Mouse (Mus musculus) CD8-positive naive resting alpha-beta T cell, adult 57 days (primary cell): Measurements from ENCODE around the gene Sphkap. TPM values are rescaled to one million over a fixed set of nuclear protein-coding genes. Genes with fewer than 3 reads are reported as not detected.

Experiments
- total RNA-seq: library from RNA; stranded (reverse); gene quantifications from one replicate; pipeline ENCODE4 v1.2.4, GENCODE M21; 2023

Sphkap gene
- total RNA-seq: not detected

DNA sequence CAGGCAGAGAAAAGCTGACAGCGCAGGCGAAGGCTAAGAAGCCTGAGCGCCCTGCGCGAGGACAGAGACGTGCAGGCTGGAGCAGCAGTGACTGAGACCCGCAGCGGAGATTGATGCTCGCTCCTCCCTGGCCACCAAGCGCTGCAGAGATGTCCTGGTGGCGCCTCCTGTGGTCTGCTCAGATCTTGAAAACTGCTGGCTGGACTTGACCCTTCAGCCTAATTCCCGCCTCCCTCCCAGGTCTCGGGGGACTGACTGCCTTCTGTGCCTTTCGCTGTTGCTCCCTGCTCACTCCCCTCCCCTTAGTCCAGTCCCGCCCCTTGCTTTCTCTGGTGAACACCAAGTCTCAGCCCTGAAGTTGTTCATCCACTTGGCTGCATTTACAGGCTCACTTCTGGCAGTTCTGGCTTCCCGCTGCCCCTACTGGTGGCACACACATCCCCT is at the start of gene Sphkap:
TSS of gene Sphkap (minus strand) at position 180 of the 444 bp plus-strand sequence.

Other genes with a start within 250 kb of the Sphkap start
- gene Daw1, start 248.4 kb downstream of the Sphkap start, total RNA-seq: not detected